Mouse (Mus musculus) lung, postnatal 0 days (tissue): ENCODE results near the gene Yap1.

Source experiments
- CTCF ChIP-seq: IDR thresholded peaks from 2 replicates; pipeline ENCODE4 v1.5.1; 2016; ENCODE audit warnings: antibody characterized with exemption, mild to moderate bottlenecking
- EP300 ChIP-seq: IDR thresholded peaks from 2 replicates; pipeline ENCODE4 v1.6.1; 2016; ENCODE audit warnings: antibody characterized with exemption, mild to moderate bottlenecking, control low read depth

DNA sequence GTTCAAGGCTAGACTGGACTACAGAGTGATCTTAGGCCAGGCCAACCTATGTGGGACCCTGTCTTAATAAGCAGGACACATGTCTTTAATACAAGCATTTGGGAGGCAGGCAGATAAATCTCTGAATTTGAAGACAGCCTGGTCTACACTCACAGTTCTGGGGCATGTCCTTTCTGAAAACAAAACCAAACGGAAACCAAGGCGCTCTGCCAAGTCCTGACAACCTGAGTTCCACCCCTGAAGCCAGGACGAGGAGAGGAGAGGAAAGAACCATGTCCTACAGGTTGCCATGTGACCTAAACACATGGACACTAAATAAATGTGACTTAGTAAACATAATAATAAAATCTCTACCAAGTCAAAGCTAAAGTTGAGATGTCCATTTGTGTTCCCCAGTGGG is 11.7 kb downstream of the Yap1 start:
- TF ChIP-seq CTCF (no peak), EP300 (no peak)
